Mouse (Mus musculus) left cerebral cortex, adult 2 months (tissue): ENCODE measurements around the gene Alx3. TPM values are rescaled to one million over a fixed set of nuclear protein-coding genes. Genes with fewer than 3 reads are reported as not detected.
A peak's percentile ranks its signal among the peaks of the same experiment; 100 is the strongest.

ENCODE experiments used
- DNase-seq, 2 experiments: peaks; one replicate each; pipeline ENCODE4 v3.0.0; 2021 to 2022; ENCODE audit warnings: low spot score in 2 of 2, mixed read lengths in 1 of 2; ENCODE audit errors: extremely low spot score in 1 of 2
- H3K27ac ChIP-seq: fragments of 200-600 bp; 2 replicates; pipeline ENCODE4 v1.8.1; 2022
- H3K4me3 ChIP-seq: fragments of 200-600 bp; 2 replicates; pipeline ENCODE4 v1.8.1; 2022
- CTCF ChIP-seq: fragments of 200-600 bp; IDR thresholded peaks from 2 replicates; pipeline ENCODE4 v1.8.1; 2022; ENCODE audit warnings: antibody characterized with exemption, mild to moderate bottlenecking, moderate library complexity
- intact Hi-C: fragments of 180-260 bp; cut with DNase I; formaldehyde crosslinking; loops from one replicate; pipeline ENCODE4 v1.15.1; 2025
- long read RNA-seq, 2 experiments: library from polyadenylated mRNA; stranded (forward); transcript quantifications; one replicate each; pipeline ENCODE4 v2.0.0; 2021; ENCODE audit warnings: borderline mapping rate in 2 of 2
- total RNA-seq, 2 experiments: library from RNA; stranded (reverse); gene quantifications; 2 replicates each; pipeline ENCODE4 v1.2.3; 2021

Gene Alx3
- under 1 TPM; 0.40 to 0.86 TPM for total RNA-seq
- long read RNA-seq, experiment 1 = 0 reads
- long read RNA-seq, experiment 2 = 0 reads

DNA sequence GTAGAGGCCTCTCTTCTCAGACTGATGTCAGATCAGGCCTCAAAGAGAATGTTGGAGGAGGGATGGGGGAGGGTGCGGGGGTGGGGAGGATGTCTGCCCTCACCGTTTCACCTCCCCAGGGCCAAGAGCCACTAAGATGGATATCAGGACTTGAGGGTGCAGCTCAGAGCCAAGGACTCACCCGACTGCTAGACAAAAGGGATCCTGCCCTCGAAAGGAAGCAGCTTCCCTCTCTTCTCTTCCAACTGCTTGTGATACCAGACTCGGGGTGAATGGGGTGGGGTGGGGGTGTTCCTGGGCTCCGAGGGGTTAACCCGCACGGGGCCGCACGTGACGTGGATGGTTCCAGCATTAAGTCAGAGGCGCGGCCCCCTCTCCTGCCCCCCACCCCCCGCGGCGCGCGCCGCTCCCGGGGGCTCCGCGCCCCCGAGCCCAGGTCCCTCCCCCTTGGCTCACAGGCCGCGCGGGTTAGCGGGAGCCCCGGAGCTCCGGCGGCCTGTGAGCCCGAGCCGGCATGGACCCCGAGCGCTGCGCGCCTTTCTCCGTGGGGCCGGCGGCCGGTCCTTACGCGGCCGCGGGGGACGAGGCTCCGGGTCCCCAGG lies at the start of gene Alx3:
Gene Alx3, plus strand, starts transcription at position 370 of the 602 bp plus-strand sequence.
- intact Hi-C loops = no loop called here
- no peak for DNase-seq
- TF ChIP-seq CTCF = no peak
- no peak within 1 kb of the TSS; the same call in 1 of the 2 replicates for H3K27ac ChIP-seq
- peak within 1 kb of the TSS; percentile 31 for H3K4me3 ChIP-seq

DNA sequence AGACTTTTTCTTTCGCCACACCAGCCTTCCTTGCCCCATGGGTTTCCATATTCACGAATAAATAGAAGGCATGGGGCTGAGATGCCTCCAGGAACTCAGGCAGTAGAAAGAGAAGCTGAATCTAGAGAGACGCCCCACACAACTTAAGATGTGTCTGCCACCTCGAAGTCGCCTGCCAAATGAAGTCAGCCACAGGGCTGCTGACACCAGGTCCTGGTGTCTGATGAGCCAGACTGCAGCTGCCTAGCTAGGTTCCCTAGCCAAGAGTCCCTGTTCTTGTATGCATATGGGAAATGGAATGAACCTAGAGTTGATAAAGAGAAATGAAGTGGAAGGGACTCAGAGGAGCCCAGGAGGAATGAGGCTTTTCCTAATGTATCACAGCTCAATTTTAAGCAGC lies 49.6 kb upstream of the Alx3 start:
- TF ChIP-seq CTCF = no peak
- Histone ChIP-seq H3K27ac (no peak overlapping the region), H3K4me3 (no peak overlapping the region)
- DNase-seq = no peak
- intact Hi-C loops = no loop called here

DNA sequence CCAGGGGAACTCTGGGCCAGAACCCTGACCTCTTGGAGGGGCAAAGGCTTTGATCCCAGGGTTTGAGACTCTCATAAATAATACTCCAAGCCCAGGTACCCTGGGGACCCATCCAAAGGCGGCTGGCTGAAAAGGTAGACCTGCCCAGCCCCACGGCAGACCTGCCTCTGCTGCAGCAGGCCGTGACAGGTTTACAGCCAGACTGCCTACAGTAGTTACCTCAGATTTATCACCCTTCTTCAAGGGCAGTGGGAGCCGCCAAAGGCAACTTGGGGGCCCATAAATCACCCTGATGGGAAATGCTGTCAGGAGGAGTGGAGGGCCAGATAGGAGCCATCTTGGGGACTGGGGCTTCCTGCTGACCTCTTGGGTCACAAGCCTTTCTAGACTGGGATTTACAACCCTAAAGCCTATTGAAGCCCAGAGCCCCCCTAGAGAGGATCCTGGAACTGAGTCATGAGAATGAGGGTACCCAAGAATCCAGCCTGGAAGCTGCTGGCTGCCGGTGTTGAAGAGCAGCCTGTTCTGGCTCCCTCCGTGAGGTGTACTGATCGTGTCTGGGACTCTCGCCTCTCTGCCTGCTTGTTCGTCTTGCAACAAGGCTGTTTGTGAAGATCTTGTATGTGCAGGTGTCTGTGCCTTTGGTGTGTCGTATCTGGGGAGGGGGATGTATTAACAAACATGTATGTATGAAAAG lies 49.0 kb upstream of the Alx3 start:
- no peak for TF ChIP-seq CTCF
- no peak overlapping the region for H3K27ac ChIP-seq
- no peak for DNase-seq
- H3K4me3 ChIP-seq = no peak overlapping the region
- intact Hi-C loops = no loop called here

- DNase-seq = no peak
- no peak for TF ChIP-seq CTCF
- Histone ChIP-seq H3K27ac (no peak overlapping the region), H3K4me3 (no peak overlapping the region)
- intact Hi-C loops = no loop called here
Observed at GRCm38 (mm10) chr3:107546956-107547355, 47.9 kb upstream of the Alx3 start.

DNA sequence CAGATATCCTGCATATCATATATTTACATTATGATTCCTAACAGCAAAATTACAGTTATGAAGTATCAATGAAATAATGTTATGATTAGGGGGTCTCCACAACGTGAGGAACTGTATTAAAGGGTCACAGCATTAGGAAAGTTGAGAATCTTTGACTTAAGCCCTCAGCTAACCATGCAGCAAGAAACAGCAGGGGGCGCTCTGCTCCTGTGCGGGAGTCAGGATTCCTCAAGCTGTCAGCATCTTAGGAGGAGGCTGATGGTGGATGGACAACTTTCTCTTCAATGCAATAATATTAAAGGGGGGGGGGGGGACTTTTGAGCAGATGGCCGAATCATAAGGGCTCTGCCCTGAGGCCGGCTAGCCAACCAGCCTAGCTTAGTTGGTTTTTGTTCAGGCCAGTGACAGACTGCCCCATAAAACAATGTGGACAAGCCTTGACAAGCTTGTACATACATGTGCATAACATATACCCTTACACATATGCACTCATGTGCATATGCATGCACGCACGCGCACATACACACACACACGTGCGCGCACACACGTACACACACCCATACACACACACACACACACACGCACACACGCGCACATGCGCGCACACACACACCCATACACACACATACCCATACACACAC lies 44.3 kb upstream of the Alx3 start:
- DNase-seq = peak; percentile 71 to 79

GRCm38 (mm10) chr3:107554842-107555241 lies 40.0 kb upstream of the Alx3 start, which contains the start of gene Ubl4b:
TSS of gene Ubl4b (minus strand) at chr3:107555073.
- intact Hi-C loops = loop anchor here (2.0 kb wide), 1 partner anchor 60 kb away; no protein-coding TSS in a partner anchor
- TF ChIP-seq CTCF = no peak
- DNase-seq = no peak
- no peak within 1 kb of the TSS for H3K27ac ChIP-seq
- no peak within 1 kb of the TSS for H3K4me3 ChIP-seq

More for the DNA sequence above, 44.3 kb upstream of the Alx3 start:
- no peak overlapping the region for H3K4me3 ChIP-seq
- intact Hi-C loops = no loop called here
- TF ChIP-seq CTCF = peak; percentile 79
- no peak overlapping the region for H3K27ac ChIP-seq

- TF ChIP-seq CTCF = no peak
Observed at GRCm38 (mm10) chr3:107558740-107559139, 36.1 kb upstream of the Alx3 start.

DNA sequence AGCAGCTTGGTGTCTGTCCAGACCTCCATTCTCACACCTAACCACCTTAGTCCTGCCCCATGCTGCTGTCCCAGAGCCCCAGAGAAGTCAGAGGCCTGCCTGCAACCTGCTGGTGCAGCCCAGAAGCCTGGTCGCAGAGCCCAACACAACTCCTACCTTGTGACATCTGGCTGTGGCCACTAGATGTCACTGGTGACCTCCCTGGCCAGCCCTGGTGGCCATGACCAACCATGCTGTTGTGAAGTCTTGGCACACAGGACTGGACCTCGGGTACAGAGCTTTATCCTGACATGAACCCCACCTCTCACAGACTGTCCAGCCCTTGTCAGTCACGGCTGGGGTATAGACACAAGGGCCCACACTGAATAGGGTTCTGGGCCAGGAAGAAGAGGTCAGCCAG lies 35.6 kb upstream of the Alx3 start:
- intact Hi-C loops = loop anchor here (2.0 kb wide), 1 partner anchor 20 kb away; no protein-coding TSS in a partner anchor
- DNase-seq = peak; percentile 52 to 63
- TF ChIP-seq CTCF = peak; percentile 89

More at GRCm38 (mm10) chr3:107558740-107559139, 36.1 kb upstream of the Alx3 start:
- H3K27ac ChIP-seq = no peak overlapping the region
- no peak overlapping the region for H3K4me3 ChIP-seq
- no peak for DNase-seq
- intact Hi-C loops = loop anchor here (2.0 kb wide), 1 partner anchor 20 kb away; no protein-coding TSS in a partner anchor

GRCm38 (mm10) chr3:107562104-107562503 lies 32.7 kb upstream of the Alx3 start:
- no peak for DNase-seq
- TF ChIP-seq CTCF = no peak
- H3K4me3 ChIP-seq = no peak overlapping the region
- H3K27ac ChIP-seq = no peak overlapping the region
- intact Hi-C loops = no loop called here

More for the DNA sequence above, 35.6 kb upstream of the Alx3 start:
- Histone ChIP-seq H3K27ac (no peak overlapping the region), H3K4me3 (no peak overlapping the region)

GRCm38 (mm10) chr3:107562591-107562990 lies 32.2 kb upstream of the Alx3 start:
- Histone ChIP-seq H3K27ac (no peak overlapping the region), H3K4me3 (no peak overlapping the region)
- TF ChIP-seq CTCF = no peak
- DNase-seq = no peak
- intact Hi-C loops = no loop called here

DNA sequence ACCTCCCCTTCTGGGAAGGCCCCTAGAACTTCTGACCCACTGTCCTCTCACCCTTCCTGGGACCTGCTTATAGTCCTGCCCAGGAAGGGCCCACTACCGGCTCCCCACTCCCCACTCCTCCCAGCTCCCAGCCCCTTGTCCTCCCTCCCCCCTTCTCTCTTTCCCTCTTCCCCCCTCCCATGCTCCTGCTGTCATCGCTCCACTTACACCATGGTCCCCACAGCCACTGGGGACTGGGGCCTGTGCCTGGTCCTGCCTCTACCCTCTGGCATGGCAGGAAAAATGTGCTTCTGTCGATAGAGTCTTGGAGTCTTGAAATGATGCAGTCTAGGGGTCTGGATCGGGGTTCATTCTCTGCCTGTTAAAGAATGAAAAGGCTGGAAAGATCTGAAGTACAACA lies 31.0 kb upstream of the Alx3 start:
- Histone ChIP-seq H3K27ac (no peak overlapping the region), H3K4me3 (no peak overlapping the region)
- TF ChIP-seq CTCF = no peak
- no peak for DNase-seq
- intact Hi-C loops = no loop called here

DNA sequence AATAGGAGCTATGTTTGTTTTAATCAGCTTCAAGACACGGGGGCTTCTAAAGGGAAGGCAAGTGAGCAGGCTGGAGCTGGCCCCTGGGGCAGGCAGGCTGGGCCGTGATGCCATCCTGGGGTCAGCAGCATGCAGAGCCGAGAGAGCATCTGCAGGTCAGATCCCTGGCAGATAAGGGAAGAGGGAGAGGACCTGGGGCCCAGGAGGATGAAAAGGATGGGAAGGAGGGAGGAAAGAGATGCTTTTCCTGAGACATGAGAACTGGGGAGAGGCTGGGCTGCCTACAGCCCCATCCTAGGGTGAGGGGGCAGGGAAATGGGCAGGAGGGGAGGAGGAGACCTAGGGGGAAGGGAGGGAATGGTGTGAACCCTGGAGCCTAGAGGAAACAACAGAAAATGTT lies 29.5 kb upstream of the Alx3 start:
- no peak for TF ChIP-seq CTCF
- no peak overlapping the region for H3K27ac ChIP-seq
- DNase-seq = no peak
- intact Hi-C loops = no loop called here
- no peak overlapping the region for H3K4me3 ChIP-seq
